Mouse (Mus musculus): ENCODE data around the gene Apof.

Apof gene

DNA sequence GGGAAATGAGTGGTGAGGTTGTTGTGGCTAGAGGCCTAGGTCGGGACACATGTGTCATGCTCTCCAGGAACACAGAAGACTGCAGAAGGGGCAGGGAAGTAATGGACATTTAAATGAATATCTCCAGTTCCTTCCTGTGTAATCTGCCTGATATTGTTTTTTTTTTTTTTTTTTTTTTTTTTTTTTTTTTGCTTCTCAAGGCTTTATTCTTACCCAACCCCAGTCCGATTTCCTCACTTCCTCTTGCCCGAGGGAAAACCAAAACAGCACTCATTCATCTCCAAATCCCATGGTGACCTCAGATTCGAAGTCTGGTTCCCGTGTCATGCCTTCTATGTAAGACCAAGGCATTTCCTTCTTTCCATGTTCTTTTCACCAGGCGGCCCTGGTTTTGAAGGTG lies 29.8 kb downstream of the Apof start:
- DNase-seq (ENCODE audit: low spot score): no peak

DNA sequence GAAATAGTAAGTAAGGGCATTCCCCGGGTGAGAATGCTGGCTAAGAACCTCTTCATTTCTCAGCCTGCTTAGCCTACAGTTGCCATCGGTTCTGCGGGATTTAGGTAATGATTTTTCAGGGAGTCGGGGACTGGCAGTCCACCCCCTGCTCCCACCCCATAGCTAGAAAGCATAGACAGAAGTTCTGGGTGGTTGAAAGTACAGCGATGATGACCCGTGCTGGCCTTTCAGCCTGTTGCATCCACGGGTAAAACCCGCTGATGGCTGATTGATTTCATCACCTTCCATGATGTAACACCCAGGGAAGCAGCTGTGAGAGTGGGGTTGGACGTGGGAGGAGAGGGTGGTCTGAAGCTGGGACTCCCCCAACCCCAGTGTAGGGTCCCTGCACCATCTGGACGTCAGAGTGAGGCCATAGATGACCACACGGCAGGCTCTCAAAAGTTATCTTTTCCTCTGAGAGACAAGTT lies 30.3 kb downstream of the Apof start, which contains the start of gene Il23a:
TSS of gene Il23a (minus strand) at position 51 of the 470 bp plus-strand sequence.
- no peak for DNase-seq (ENCODE audit: low spot score)

DNA sequence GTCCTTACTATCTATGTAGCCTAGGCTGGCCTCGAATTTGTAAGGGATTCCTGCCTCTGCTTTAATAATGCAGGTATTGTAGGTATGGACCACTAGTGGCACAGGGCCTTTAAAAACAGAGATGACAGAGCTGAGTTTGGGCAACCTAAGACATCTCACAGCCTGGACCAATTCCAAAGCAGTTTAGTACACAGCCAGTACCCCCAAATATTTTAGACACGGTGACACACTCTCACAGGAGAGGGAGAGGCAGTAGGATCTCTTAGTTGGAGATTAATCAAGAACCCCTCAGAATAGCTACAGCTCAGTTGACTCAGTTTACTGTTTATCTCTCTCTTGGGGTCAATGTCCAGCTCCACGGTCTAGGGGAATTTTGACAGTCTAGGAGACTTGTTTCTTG lies 33.9 kb downstream of the Apof start:
- no peak for DNase-seq (ENCODE audit: low spot score)

- DNase-seq (ENCODE audit: low spot score): no peak
Observed at GRCm38 (mm10) chr10:128302785-128303125, 34.3 kb downstream of the Apof start.

DNA sequence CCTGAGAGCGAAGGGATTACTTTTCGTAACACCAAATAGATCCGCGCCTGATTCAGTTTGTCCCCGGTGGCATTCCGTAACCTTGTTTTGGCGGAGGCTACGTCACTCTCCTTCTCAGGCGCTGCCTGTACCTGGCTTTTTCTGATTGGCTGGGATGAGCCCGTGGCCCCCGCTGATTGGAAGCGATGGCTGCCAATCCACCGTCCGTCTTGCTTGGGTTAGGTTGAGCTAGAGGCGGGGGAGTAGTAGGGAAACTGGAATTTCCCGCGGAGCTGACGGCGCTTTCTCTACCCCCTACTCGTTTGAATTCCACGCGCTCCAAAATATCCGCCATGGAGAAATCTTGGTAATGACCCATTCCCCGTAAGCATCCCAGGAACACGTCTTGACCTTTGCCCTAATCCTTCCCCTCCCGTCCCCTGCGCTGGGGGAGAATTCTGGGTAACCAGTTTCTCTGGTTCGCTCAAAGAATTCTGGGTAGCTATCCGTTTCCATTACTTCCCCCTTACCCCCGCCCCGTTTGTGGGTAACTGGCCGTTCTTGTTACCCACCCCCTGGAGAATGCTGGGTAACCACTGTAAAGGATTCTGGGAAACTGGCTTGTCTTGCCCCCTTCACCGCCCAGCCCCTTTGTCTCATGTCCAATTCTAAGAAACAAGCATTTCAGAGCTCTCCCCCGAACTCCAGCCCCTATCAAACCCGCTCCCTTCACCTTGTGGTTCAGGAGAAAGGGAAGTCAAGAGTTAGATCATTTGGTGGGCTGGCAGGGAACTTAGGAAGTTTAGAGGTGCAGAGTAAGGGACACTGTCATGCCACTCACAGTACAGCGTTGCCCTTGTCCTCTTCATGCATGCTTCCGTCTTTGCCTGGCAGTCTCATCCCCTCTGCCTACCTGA lies 34.9 kb downstream of the Apof start, which contains the start of gene Pan2:
TSS of gene Pan2 (plus strand) at position 210 of the 896 bp plus-strand sequence.
- DNase-seq (ENCODE audit: low spot score): peak; percentile 97

- DNase-seq (ENCODE audit: low spot score): no peak
Observed at GRCm38 (mm10) chr10:128309654-128310053, 41.2 kb downstream of the Apof start.

DNA sequence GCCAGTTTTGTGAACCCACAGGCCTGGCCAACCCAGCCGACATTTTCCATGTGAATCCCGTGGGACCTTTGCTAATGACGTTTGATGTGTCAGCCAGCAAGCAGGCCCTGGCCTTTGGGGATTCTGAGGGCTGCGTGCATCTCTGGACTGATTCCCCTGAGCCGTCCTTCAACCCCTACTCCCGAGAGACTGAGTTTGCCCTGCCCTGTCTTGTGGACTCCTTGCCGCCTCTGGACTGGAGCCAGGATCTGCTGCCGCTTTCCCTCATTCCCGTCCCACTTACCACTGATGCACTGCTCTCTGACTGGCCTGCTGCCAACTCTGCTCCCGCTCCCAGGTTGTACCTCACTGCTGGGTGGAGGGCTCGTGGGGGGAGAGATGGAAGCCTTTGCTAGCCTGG lies 41.7 kb downstream of the Apof start:
- no peak for DNase-seq (ENCODE audit: low spot score)

GRCm38 (mm10) chr10:128310902-128311301 lies 42.4 kb downstream of the Apof start:
- DNase-seq (ENCODE audit: low spot score): no peak

DNA sequence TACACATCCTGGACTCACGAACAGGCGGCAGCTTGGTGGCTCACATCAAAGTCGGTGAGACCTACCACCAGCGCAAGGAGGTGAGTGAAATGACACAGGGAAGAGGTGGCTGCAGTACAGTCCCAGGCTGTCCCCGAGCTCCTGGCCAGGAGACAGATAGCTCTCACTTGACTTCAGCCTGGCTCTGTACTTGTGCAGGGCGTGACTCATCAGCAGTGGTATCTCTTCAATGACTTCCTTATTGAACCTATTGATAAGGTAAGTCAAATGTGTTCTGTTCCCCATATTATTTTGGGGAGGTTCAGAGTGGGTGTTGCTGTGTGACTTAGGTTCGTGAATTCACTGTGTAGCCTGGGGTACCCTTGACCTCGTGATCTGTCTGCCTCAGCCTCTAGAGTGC lies 47.1 kb downstream of the Apof start:
- DNase-seq (ENCODE audit: low spot score): no peak

Measured in left cerebral cortex, adult 11 months (tissue).